Mouse (Mus musculus) heart, embryonic 13.5 days (tissue): ENCODE measurements at regions not wholly inside any gene's neighbourhood (a gene's known extent, or its start where the extent isn't known, plus 50 kb on each side); places are given as distances from the start of the nearest gene placed in this dataset.
A peak's percentile ranks its signal among the peaks of the same experiment; 100 is the strongest.

ENCODE experiments used
- ATAC-seq: fragments of 200-750 bp; cut with Nextera tagmentation; 2 replicates; pipeline ENCODE4 v1.8.0; 2017; ENCODE audit warnings: moderate TSS enrichment; ENCODE audit not compliant: insufficient number of reproducible peaks, low FRiP score, low TSS enrichment; ENCODE audit errors: extremely low read depth
- H3K27ac ChIP-seq: fragments of 300-500 bp; sonication (generic); replicated peaks from 2 replicates; pipeline ENCODE4 v1.5.1; 2015; ENCODE audit warnings: moderate library complexity, mild to moderate bottlenecking, inconsistent platforms
- H3K27me3 ChIP-seq: fragments of 300-500 bp; sonication (generic); replicated peaks from 2 replicates; pipeline ENCODE4 v1.6.1; 2015; ENCODE audit warnings: mild to moderate bottlenecking, inconsistent platforms
- H3K36me3 ChIP-seq: fragments of 300-500 bp; sonication (generic); 2 replicates; pipeline ENCODE4 v1.6.1; 2015; ENCODE audit warnings: mild to moderate bottlenecking, inconsistent platforms
- H3K4me1 ChIP-seq: fragments of 300-500 bp; sonication (generic); 2 replicates; pipeline ENCODE4 v1.6.1; 2015; ENCODE audit warnings: inconsistent platforms
- H3K4me2 ChIP-seq: fragments of 300-500 bp; sonication (generic); 2 replicates; pipeline ENCODE4 v1.6.1; 2015; ENCODE audit warnings: inconsistent platforms, mild to moderate bottlenecking, moderate library complexity
- H3K4me3 ChIP-seq: fragments of 300-500 bp; sonication (generic); 2 replicates; pipeline ENCODE4 v1.5.1; 2015; ENCODE audit warnings: moderate library complexity, mild to moderate bottlenecking, inconsistent platforms
- H3K9ac ChIP-seq: fragments of 300-500 bp; sonication (generic); 2 replicates; pipeline ENCODE4 v1.6.1; 2015; ENCODE audit warnings: inconsistent platforms, mild to moderate bottlenecking, moderate library complexity
- H3K9me3 ChIP-seq: fragments of 300-500 bp; sonication (generic); 2 replicates; pipeline ENCODE4 v1.6.1; 2016; ENCODE audit warnings: inconsistent platforms
- WGBS: fragments of 180-500 bp; shearing (Covaris S2); methylation state at CpG from one replicate; pipeline ENCODE4 v1.1.7; 2015; ENCODE audit warnings: mixed read lengths; 5-methylcytosine and 5-hydroxymethylcytosine counted together

- Histone ChIP-seq H3K9ac (no peak overlapping the region), H3K27me3 (no peaks in the 10 kb centered on the region), H3K4me1 (peaks cover 20% of the 10 kb centered on the region), H3K9me3 (no peaks in the 10 kb centered on the region), H3K4me3 (no peak overlapping the region), H3K36me3 (no peaks in the 10 kb centered on the region), H3K27ac (peak overlapping the region; percentile 33; the same call in 1 of the 2 replicates), H3K4me2 (no peak overlapping the region)
- WGBS, result 29% methylated on average over 2 of the region's 2 CpGs
- ATAC-seq, result no peak
Measured at GRCm38 (mm10) chr7:111370421-111370887, 287.6 kb upstream of the Eif4g2 start.

- no peak overlapping the region for H3K9ac ChIP-seq
- H3K36me3 ChIP-seq, result no peaks in the 10 kb centered on the region
- peaks cover 20% of the 10 kb centered on the region for H3K4me1 ChIP-seq
- no peak overlapping the region for H3K4me2 ChIP-seq
- H3K4me3 ChIP-seq, result no peak overlapping the region
- ATAC-seq, result no peak
- H3K9me3 ChIP-seq, result no peaks in the 10 kb centered on the region
- H3K27ac ChIP-seq, result no peak overlapping the region
- 59% methylated on average over 2 of the region's 2 CpGs for WGBS
- H3K27me3 ChIP-seq, result no peaks in the 10 kb centered on the region
Measured at GRCm38 (mm10) chr7:111368296-111369004, 285.6 kb upstream of the Eif4g2 start.

GRCm38 (mm10) chr7:111366951-111367653 lies 284.3 kb upstream of the Eif4g2 start:
- H3K27ac ChIP-seq, result no peak overlapping the region
- no peak overlapping the region for H3K9ac ChIP-seq
- no peaks in the 10 kb centered on the region for H3K27me3 ChIP-seq
- 57% methylated on average over 4 of the region's 4 CpGs for WGBS
- no peak overlapping the region for H3K4me3 ChIP-seq
- H3K36me3 ChIP-seq, result no peaks in the 10 kb centered on the region
- no peak overlapping the region for H3K4me2 ChIP-seq
- H3K4me1 ChIP-seq, result peaks cover 20% of the 10 kb centered on the region
- no peak for ATAC-seq
- H3K9me3 ChIP-seq, result no peaks in the 10 kb centered on the region

GRCm38 (mm10) chr7:111365384-111365783 lies 282.6 kb upstream of the Eif4g2 start:
- 64% methylated on average over 5 of the region's 5 CpGs for WGBS
- H3K27ac ChIP-seq, result no peak overlapping the region
- H3K4me2 ChIP-seq, result no peak overlapping the region
- no peak for ATAC-seq
- no peaks in the 10 kb centered on the region for H3K27me3 ChIP-seq
- H3K36me3 ChIP-seq, result no peaks in the 10 kb centered on the region
- H3K4me1 ChIP-seq, result peaks cover 14% of the 10 kb centered on the region
- H3K4me3 ChIP-seq, result no peak overlapping the region
- no peak overlapping the region for H3K9ac ChIP-seq
- H3K9me3 ChIP-seq, result no peaks in the 10 kb centered on the region

- Histone ChIP-seq H3K9me3 (no peaks in the 10 kb centered on the region), H3K27ac (no peak overlapping the region), H3K36me3 (no peaks in the 10 kb centered on the region), H3K9ac (no peak overlapping the region), H3K4me2 (no peak overlapping the region), H3K4me1 (peaks cover 5% of the 10 kb centered on the region; the same call in 1 of the 2 replicates), H3K27me3 (no peaks in the 10 kb centered on the region), H3K4me3 (no peak overlapping the region)
- WGBS, result 80% methylated on average over 5 of the region's 5 CpGs
- no peak for ATAC-seq
Measured at GRCm38 (mm10) chr7:111363206-111363605, 280.4 kb upstream of the Eif4g2 start.

GRCm38 (mm10) chr7:111362646-111363045 lies 279.8 kb upstream of the Eif4g2 start:
- 72% methylated on average over 4 of the region's 4 CpGs for WGBS
- no peak overlapping the region for H3K27ac ChIP-seq
- peaks cover 5% of the 10 kb centered on the region; the same call in 1 of the 2 replicates for H3K4me1 ChIP-seq
- H3K36me3 ChIP-seq, result no peaks in the 10 kb centered on the region
- no peak overlapping the region for H3K4me3 ChIP-seq
- H3K27me3 ChIP-seq, result no peaks in the 10 kb centered on the region
- H3K4me2 ChIP-seq, result no peak overlapping the region
- no peaks in the 10 kb centered on the region for H3K9me3 ChIP-seq
- ATAC-seq, result no peak
- H3K9ac ChIP-seq, result no peak overlapping the region

GRCm38 (mm10) chr7:111355088-111355656 lies 272.3 kb upstream of the Eif4g2 start:
- Histone ChIP-seq H3K36me3 (no peaks in the 10 kb centered on the region), H3K9ac (no peak overlapping the region), H3K4me1 (peaks cover 14% of the 10 kb centered on the region), H3K4me3 (no peak overlapping the region), H3K27me3 (no peaks in the 10 kb centered on the region), H3K9me3 (no peaks in the 10 kb centered on the region), H3K27ac (no peak overlapping the region), H3K4me2 (no peak overlapping the region)
- WGBS, result 14% methylated on average over 2 of the region's 2 CpGs
- ATAC-seq, result no peak

GRCm38 (mm10) chr7:111354066-111354465 lies 271.2 kb upstream of the Eif4g2 start:
- Histone ChIP-seq H3K9me3 (no peaks in the 10 kb centered on the region), H3K4me1 (peaks cover 14% of the 10 kb centered on the region), H3K4me2 (no peak overlapping the region), H3K36me3 (no peaks in the 10 kb centered on the region), H3K4me3 (no peak overlapping the region), H3K27me3 (no peaks in the 10 kb centered on the region), H3K27ac (0 out of 2 replicates have a peak overlapping the region, but pooled peaks have one; percentile 12), H3K9ac (no peak overlapping the region)
- WGBS, result 55% methylated on average over 4 of the region's 4 CpGs
- ATAC-seq, result no peak

- H3K27ac ChIP-seq, result no peak overlapping the region
- 79% methylated on average over 2 of the region's 2 CpGs for WGBS
Measured at GRCm38 (mm10) chr7:111352176-111352575, 269.3 kb upstream of the Eif4g2 start.

GRCm38 (mm10) chr7:111345117-111345516 lies 262.3 kb upstream of the Eif4g2 start:
- H3K9me3 ChIP-seq, result no peaks in the 10 kb centered on the region
- no peaks in the 10 kb centered on the region for H3K4me1 ChIP-seq
- WGBS, result 72% methylated on average over 1 of the region's 1 CpGs
- H3K27ac ChIP-seq, result no peak overlapping the region
- no peak overlapping the region for H3K4me3 ChIP-seq
- H3K27me3 ChIP-seq, result no peaks in the 10 kb centered on the region
- H3K4me2 ChIP-seq, result no peak overlapping the region
- ATAC-seq, result no peak
- H3K36me3 ChIP-seq, result no peaks in the 10 kb centered on the region
- H3K9ac ChIP-seq, result no peak overlapping the region

More at GRCm38 (mm10) chr7:111352176-111352575, 269.3 kb upstream of the Eif4g2 start:
- no peaks in the 10 kb centered on the region for H3K36me3 ChIP-seq
- no peak overlapping the region for H3K9ac ChIP-seq
- no peak overlapping the region for H3K4me3 ChIP-seq
- H3K27me3 ChIP-seq, result no peaks in the 10 kb centered on the region
- no peak for ATAC-seq
- H3K9me3 ChIP-seq, result no peaks in the 10 kb centered on the region
- no peak overlapping the region for H3K4me2 ChIP-seq
- peaks cover 14% of the 10 kb centered on the region for H3K4me1 ChIP-seq

- no peaks in the 10 kb centered on the region for H3K9me3 ChIP-seq
- WGBS, result 66% methylated on average over 3 of the region's 3 CpGs
- no peaks in the 10 kb centered on the region for H3K27me3 ChIP-seq
- H3K4me2 ChIP-seq, result no peak overlapping the region
- no peaks in the 10 kb centered on the region for H3K36me3 ChIP-seq
- no peak overlapping the region for H3K4me3 ChIP-seq
- no peak overlapping the region for H3K9ac ChIP-seq
- H3K27ac ChIP-seq, result no peak overlapping the region
- ATAC-seq, result no peak
- H3K4me1 ChIP-seq, result no peaks in the 10 kb centered on the region
Measured at GRCm38 (mm10) chr7:111337053-111337452, 254.2 kb upstream of the Eif4g2 start.
